Mouse (Mus musculus): ENCODE data around the gene Irx3. TPM values are rescaled to one million over a fixed set of nuclear protein-coding genes. Genes with fewer than 3 reads are reported as not detected.

The Irx3 gene
- polyA plus RNA-seq (2015; fragmentation: Nextera tagmentation; extraction: Ambion mirVana), result 18.9 and 22.9 TPM in 2 replicates

GRCm38 (mm10) chr8:91801839-91802238 lies at the start of gene Irx3:
Gene Irx3, minus strand, starts transcription at chr8:91802067.
- peaks cover 72% of the 10 kb centered on the region for H3K27me3 ChIP-seq
- peaks cover 73% of the 10 kb centered on the region for H3K4me1 ChIP-seq
- no peaks in the 10 kb centered on the region for H3K9me3 ChIP-seq (replicated peaks)
- H3K4me2 ChIP-seq (replicated peaks), result peak within 1 kb of the TSS; percentile 94
- peak within 1 kb of the TSS; percentile 67 for H3K4me3 ChIP-seq (replicated peaks)
- H3K9ac ChIP-seq, result peak within 1 kb of the TSS; percentile 69
- H3K27ac ChIP-seq (replicated peaks), result peak within 1 kb of the TSS; percentile 95
- peak; percentile 83 for ATAC-seq (ENCODE audit: insufficient number of reproducible peaks, low FRiP score, low TSS enrichment, low read depth)
- WGBS, result under 1% methylated on average over 32 of the region's 33 CpGs
- H3K36me3 ChIP-seq, result no peaks in the 10 kb centered on the region

GRCm38 (mm10) chr8:91851359-91851758 lies 49.5 kb upstream of the Irx3 start:
- H3K27me3 ChIP-seq, result no peaks in the 10 kb centered on the region
- no peaks in the 10 kb centered on the region for H3K9me3 ChIP-seq (replicated peaks)
- 62% methylated on average over 10 of the region's 10 CpGs for WGBS
- no peak overlapping the region for H3K27ac ChIP-seq (replicated peaks)
- H3K4me1 ChIP-seq, result no peaks in the 10 kb centered on the region
- no peak overlapping the region for H3K9ac ChIP-seq
- no peak for ATAC-seq (ENCODE audit: insufficient number of reproducible peaks, low FRiP score, low TSS enrichment, low read depth)
- H3K4me2 ChIP-seq (replicated peaks), result no peak overlapping the region
- no peaks in the 10 kb centered on the region for H3K36me3 ChIP-seq
- H3K4me3 ChIP-seq (replicated peaks), result no peak overlapping the region

GRCm38 (mm10) chr8:91849984-91850383 lies 48.1 kb upstream of the Irx3 start:
- Histone ChIP-seq H3K4me2 (replicated peaks) (no peak overlapping the region), H3K27ac (replicated peaks) (no peak overlapping the region), H3K9ac (no peak overlapping the region), H3K4me3 (replicated peaks) (no peak overlapping the region), H3K9me3 (replicated peaks) (no peaks in the 10 kb centered on the region), H3K27me3 (no peaks in the 10 kb centered on the region), H3K36me3 (no peaks in the 10 kb centered on the region), H3K4me1 (no peaks in the 10 kb centered on the region)
- 76% methylated on average over 6 of the region's 6 CpGs for WGBS
- no peak for ATAC-seq (ENCODE audit: insufficient number of reproducible peaks, low FRiP score, low TSS enrichment, low read depth)

GRCm38 (mm10) chr8:91849529-91849928 lies 47.7 kb upstream of the Irx3 start:
- H3K4me2 ChIP-seq (replicated peaks), result no peak overlapping the region
- H3K27me3 ChIP-seq, result no peaks in the 10 kb centered on the region
- no peaks in the 10 kb centered on the region for H3K4me1 ChIP-seq
- no peak overlapping the region for H3K4me3 ChIP-seq (replicated peaks)
- no peak overlapping the region for H3K27ac ChIP-seq (replicated peaks)
- no peaks in the 10 kb centered on the region for H3K36me3 ChIP-seq
- 67% methylated on average over 8 of the region's 8 CpGs for WGBS
- no peak for ATAC-seq (ENCODE audit: insufficient number of reproducible peaks, low FRiP score, low TSS enrichment, low read depth)
- no peak overlapping the region for H3K9ac ChIP-seq
- no peaks in the 10 kb centered on the region for H3K9me3 ChIP-seq (replicated peaks)

GRCm38 (mm10) chr8:91845641-91846040 lies 43.8 kb upstream of the Irx3 start:
- Histone ChIP-seq H3K27me3 (no peaks in the 10 kb centered on the region), H3K27ac (replicated peaks) (no peak overlapping the region), H3K4me3 (replicated peaks) (no peak overlapping the region), H3K4me2 (replicated peaks) (no peak overlapping the region), H3K9ac (no peak overlapping the region), H3K36me3 (no peaks in the 10 kb centered on the region), H3K4me1 (no peaks in the 10 kb centered on the region), H3K9me3 (replicated peaks) (no peaks in the 10 kb centered on the region)
- no peak for ATAC-seq (ENCODE audit: insufficient number of reproducible peaks, low FRiP score, low TSS enrichment, low read depth)
- WGBS, result 61% methylated on average over 3 of the region's 3 CpGs

- no peaks in the 10 kb centered on the region for H3K36me3 ChIP-seq
- no peak overlapping the region for H3K27ac ChIP-seq (replicated peaks)
- peaks cover 9% of the 10 kb centered on the region; the same call in 1 of the 2 replicates for H3K27me3 ChIP-seq
- no peak overlapping the region for H3K4me3 ChIP-seq (replicated peaks)
- H3K9me3 ChIP-seq (replicated peaks), result no peaks in the 10 kb centered on the region
- H3K4me1 ChIP-seq, result no peaks in the 10 kb centered on the region
- no peak overlapping the region for H3K4me2 ChIP-seq (replicated peaks)
- 36% methylated on average over 1 of the region's 1 CpGs for WGBS
- H3K9ac ChIP-seq, result no peak overlapping the region
- no peak for ATAC-seq (ENCODE audit: insufficient number of reproducible peaks, low FRiP score, low TSS enrichment, low read depth)
These were observed 35.3 kb upstream of the Irx3 start for GRCm38 (mm10) chr8:91837131-91837530.

- H3K4me2 ChIP-seq (replicated peaks), result no peak overlapping the region
- no peak for ATAC-seq (ENCODE audit: insufficient number of reproducible peaks, low FRiP score, low TSS enrichment, low read depth)
- no peak overlapping the region for H3K9ac ChIP-seq
- H3K4me3 ChIP-seq (replicated peaks), result no peak overlapping the region
- H3K36me3 ChIP-seq, result no peaks in the 10 kb centered on the region
- WGBS, result 50% methylated on average over 9 of the region's 9 CpGs
- no peaks in the 10 kb centered on the region for H3K9me3 ChIP-seq (replicated peaks)
- no peak overlapping the region for H3K27ac ChIP-seq (replicated peaks)
- peaks cover 9% of the 10 kb centered on the region; the same call in 1 of the 2 replicates for H3K27me3 ChIP-seq
- no peaks in the 10 kb centered on the region for H3K4me1 ChIP-seq
These were observed 34.8 kb upstream of the Irx3 start for GRCm38 (mm10) chr8:91836685-91837084.

- H3K4me2 ChIP-seq (replicated peaks), result no peak overlapping the region
- no peak for ATAC-seq (ENCODE audit: insufficient number of reproducible peaks, low FRiP score, low TSS enrichment, low read depth)
- 88% methylated on average over 14 of the region's 14 CpGs for WGBS
- no peaks in the 10 kb centered on the region for H3K36me3 ChIP-seq
- no peak overlapping the region for H3K27ac ChIP-seq (replicated peaks)
- peaks cover 8% of the 10 kb centered on the region for H3K27me3 ChIP-seq
- no peak overlapping the region for H3K4me3 ChIP-seq (replicated peaks)
- H3K4me1 ChIP-seq, result no peaks in the 10 kb centered on the region
- H3K9ac ChIP-seq, result no peak overlapping the region
- H3K9me3 ChIP-seq (replicated peaks), result no peaks in the 10 kb centered on the region
These were observed 25.8 kb upstream of the Irx3 start for GRCm38 (mm10) chr8:91827661-91828060.

GRCm38 (mm10) chr8:91827192-91827591 lies 25.3 kb upstream of the Irx3 start:
- H3K4me3 ChIP-seq (replicated peaks), result no peak overlapping the region
- H3K4me1 ChIP-seq, result no peaks in the 10 kb centered on the region
- no peak overlapping the region for H3K4me2 ChIP-seq (replicated peaks)
- no peak overlapping the region for H3K9ac ChIP-seq
- H3K9me3 ChIP-seq (replicated peaks), result no peaks in the 10 kb centered on the region
- ATAC-seq (ENCODE audit: insufficient number of reproducible peaks, low FRiP score, low TSS enrichment, low read depth), result no peak
- no peak overlapping the region for H3K27ac ChIP-seq (replicated peaks)
- WGBS, result 76% methylated on average over 9 of the region's 9 CpGs
- peaks cover 8% of the 10 kb centered on the region for H3K27me3 ChIP-seq
- no peaks in the 10 kb centered on the region for H3K36me3 ChIP-seq

- H3K4me2 ChIP-seq (replicated peaks), result no peak overlapping the region
- ATAC-seq (ENCODE audit: insufficient number of reproducible peaks, low FRiP score, low TSS enrichment, low read depth), result no peak
- H3K9ac ChIP-seq, result no peak overlapping the region
- H3K9me3 ChIP-seq (replicated peaks), result no peaks in the 10 kb centered on the region
- no peak overlapping the region for H3K4me3 ChIP-seq (replicated peaks)
- no peaks in the 10 kb centered on the region for H3K4me1 ChIP-seq
- H3K27ac ChIP-seq (replicated peaks), result no peak overlapping the region
- 86% methylated on average over 11 of the region's 11 CpGs for WGBS
- peaks cover 8% of the 10 kb centered on the region for H3K27me3 ChIP-seq
- H3K36me3 ChIP-seq, result no peaks in the 10 kb centered on the region
These were observed 21.5 kb upstream of the Irx3 start for GRCm38 (mm10) chr8:91823357-91823756.

- no peaks in the 10 kb centered on the region for H3K36me3 ChIP-seq
- H3K27ac ChIP-seq (replicated peaks), result no peak overlapping the region
- H3K9ac ChIP-seq, result no peak overlapping the region
- no peak overlapping the region for H3K4me2 ChIP-seq (replicated peaks)
- ATAC-seq (ENCODE audit: insufficient number of reproducible peaks, low FRiP score, low TSS enrichment, low read depth), result no peak
- no peaks in the 10 kb centered on the region for H3K4me1 ChIP-seq
- H3K4me3 ChIP-seq (replicated peaks), result no peak overlapping the region
- WGBS, result 49% methylated on average over 4 of the region's 4 CpGs
- no peaks in the 10 kb centered on the region for H3K9me3 ChIP-seq (replicated peaks)
- peaks cover 8% of the 10 kb centered on the region for H3K27me3 ChIP-seq
These were observed 20.9 kb upstream of the Irx3 start for GRCm38 (mm10) chr8:91822746-91823145.

- WGBS, result 27% methylated on average over 4 of the region's 4 CpGs
- Histone ChIP-seq H3K27me3 (peaks cover 12% of the 10 kb centered on the region), H3K9ac (no peak overlapping the region), H3K4me3 (replicated peaks) (no peak overlapping the region), H3K4me1 (no peaks in the 10 kb centered on the region), H3K9me3 (replicated peaks) (no peaks in the 10 kb centered on the region), H3K4me2 (replicated peaks) (no peak overlapping the region), H3K27ac (replicated peaks) (no peak overlapping the region), H3K36me3 (no peaks in the 10 kb centered on the region)
- ATAC-seq (ENCODE audit: insufficient number of reproducible peaks, low FRiP score, low TSS enrichment, low read depth), result no peak
These were observed 20.1 kb upstream of the Irx3 start for GRCm38 (mm10) chr8:91821976-91822375.

Data from embryonic facial prominence, embryonic 15.5 days (tissue).